Mouse (Mus musculus) limb, embryonic 11.5 days (tissue): ENCODE measurements at regions not wholly inside any gene's neighbourhood (a gene's known extent, or its start where the extent isn't known, plus 50 kb on each side); places are given as distances from the start of the nearest gene placed in this dataset.

Experiments
- ATAC-seq: fragments of 200-750 bp; cut with Nextera tagmentation; 2 replicates; pipeline ENCODE4 v1.8.0; 2017; ENCODE audit warnings: low read depth; ENCODE audit not compliant: insufficient number of reproducible peaks, low FRiP score, low TSS enrichment
- DNase-seq: peaks from one replicate; pipeline ENCODE4 v3.0.0-alpha.2; 2015; ENCODE audit warnings: low spot score
- H3K27ac ChIP-seq: fragments of 300-500 bp; sonication (generic); replicated peaks from 2 replicates; pipeline ENCODE4 v1.5.1; 2014; ENCODE audit warnings: low read depth, mild to moderate bottlenecking, low read length
- H3K27me3 ChIP-seq: fragments of 300-500 bp; sonication (generic); 2 replicates; pipeline ENCODE4 v1.6.1; 2014; ENCODE audit warnings: mild to moderate bottlenecking, low read length, mixed read lengths; ENCODE audit not compliant: control insufficient read depth, insufficient read depth
- H3K36me3 ChIP-seq: fragments of 300-500 bp; sonication (generic); 2 replicates; pipeline ENCODE4 v1.6.1; 2014; ENCODE audit warnings: mild to moderate bottlenecking, low read length, moderate library complexity, mixed read lengths; ENCODE audit not compliant: control insufficient read depth, insufficient read depth
- H3K4me1 ChIP-seq: fragments of 300-500 bp; sonication (generic); 2 replicates; pipeline ENCODE4 v1.6.1; 2014; ENCODE audit warnings: low read length, mixed read lengths; ENCODE audit not compliant: control insufficient read depth, insufficient read depth
- H3K4me2 ChIP-seq: fragments of 300-500 bp; sonication (generic); 2 replicates; pipeline ENCODE4 v1.6.1; 2014; ENCODE audit warnings: low read depth, mild to moderate bottlenecking, moderate library complexity; ENCODE audit not compliant: severe bottlenecking
- H3K4me3 ChIP-seq: fragments of 300-500 bp; sonication (generic); 2 replicates; pipeline ENCODE4 v1.5.1; 2014; ENCODE audit warnings: low read depth, low read length
- H3K9ac ChIP-seq: fragments of 300-500 bp; sonication (generic); 2 replicates; pipeline ENCODE4 v1.6.1; 2014; ENCODE audit warnings: mild to moderate bottlenecking, low read length
- H3K9me3 ChIP-seq: fragments of 300-500 bp; sonication (generic); 2 replicates; pipeline ENCODE4 v1.6.1; 2016; ENCODE audit warnings: low read length; ENCODE audit not compliant: control insufficient read depth
- WGBS: fragments of 180-500 bp; shearing (Covaris S2); extraction: QIAGEN DNeasy Blood & Tissue Kit; methylation state at CpG from one replicate; pipeline ENCODE4 v1.1.7; 2014; 5-methylcytosine and 5-hydroxymethylcytosine counted together

- Histone ChIP-seq H3K4me2 (no peak overlapping the region), H3K4me3 (no peak overlapping the region), H3K9ac (no peak overlapping the region), H3K27ac (no peak overlapping the region), H3K27me3 (no peaks in the 10 kb centered on the region), H3K9me3 (no peaks in the 10 kb centered on the region), H3K4me1 (0 out of 2 replicates have a peak, but pooled peaks cover 3% of the 10 kb centered on the region), H3K36me3 (no peaks in the 10 kb centered on the region)
- 73% methylated on average over 5 of the region's 5 CpGs for WGBS
- ATAC-seq = no peak
- DNase-seq = no peak
These were observed 62.4 kb upstream of the Ret start for GRCm38 (mm10) chr6:118259881-118260280.

- H3K4me3 ChIP-seq = no peak overlapping the region
- no peak for DNase-seq
- WGBS = 71% methylated on average over 5 of the region's 5 CpGs
- ATAC-seq = no peak
- no peak overlapping the region for H3K4me2 ChIP-seq
- 0 out of 2 replicates have a peak, but pooled peaks cover 3% of the 10 kb centered on the region for H3K4me1 ChIP-seq
- H3K9me3 ChIP-seq = no peaks in the 10 kb centered on the region
- no peaks in the 10 kb centered on the region for H3K36me3 ChIP-seq
- no peak overlapping the region for H3K9ac ChIP-seq
- H3K27ac ChIP-seq = no peak overlapping the region
- no peaks in the 10 kb centered on the region for H3K27me3 ChIP-seq
These were observed 57.4 kb upstream of the Ret start for GRCm38 (mm10) chr6:118254871-118255270.

GRCm38 (mm10) chr6:118252711-118253110 is 55.2 kb upstream of the Ret start:
- H3K27ac ChIP-seq = no peak overlapping the region
- DNase-seq = no peak
- no peaks in the 10 kb centered on the region for H3K9me3 ChIP-seq
- 84% methylated on average over 2 of the region's 2 CpGs for WGBS
- no peak overlapping the region for H3K9ac ChIP-seq
- H3K4me1 ChIP-seq = no peaks in the 10 kb centered on the region
- no peak overlapping the region for H3K4me3 ChIP-seq
- no peaks in the 10 kb centered on the region for H3K36me3 ChIP-seq
- no peak overlapping the region for H3K4me2 ChIP-seq
- H3K27me3 ChIP-seq = no peaks in the 10 kb centered on the region
- no peak for ATAC-seq

GRCm38 (mm10) chr6:118251131-118251530 is 53.6 kb upstream of the Ret start:
- no peaks in the 10 kb centered on the region for H3K9me3 ChIP-seq
- H3K36me3 ChIP-seq = no peaks in the 10 kb centered on the region
- no peak for ATAC-seq
- no peak overlapping the region for H3K4me2 ChIP-seq
- no peaks in the 10 kb centered on the region for H3K27me3 ChIP-seq
- no peaks in the 10 kb centered on the region for H3K4me1 ChIP-seq
- H3K27ac ChIP-seq = no peak overlapping the region
- no peak overlapping the region for H3K9ac ChIP-seq
- DNase-seq = no peak
- WGBS = 40% methylated on average over 1 of the region's 1 CpGs
- no peak overlapping the region for H3K4me3 ChIP-seq

GRCm38 (mm10) chr6:118250006-118250405 is 52.5 kb upstream of the Ret start:
- 88% methylated on average over 6 of the region's 6 CpGs for WGBS
- Histone ChIP-seq H3K9me3 (no peaks in the 10 kb centered on the region), H3K4me1 (no peaks in the 10 kb centered on the region), H3K27me3 (no peaks in the 10 kb centered on the region), H3K27ac (no peak overlapping the region), H3K4me2 (no peak overlapping the region), H3K9ac (no peak overlapping the region), H3K36me3 (no peaks in the 10 kb centered on the region), H3K4me3 (no peak overlapping the region)
- DNase-seq (no peak), ATAC-seq (no peak)
